Mouse (Mus musculus): ENCODE results near the gene Nyap1.

The Nyap1 gene

GRCm38 (mm10) chr5:137742836-137743235, 1.4 kb upstream of the Nyap1 start:
- DNase-seq = no peak

- no peak for DNase-seq
Observed at GRCm38 (mm10) chr5:137742048-137742447, 641 bp upstream of the Nyap1 start.

GRCm38 (mm10) chr5:137740506-137740905, 901 bp downstream of the Nyap1 start:
- peak in 1 of 2 experiments; percentile 4 for DNase-seq

- DNase-seq = peak in 1 of 2 experiments; percentile 3
Observed at GRCm38 (mm10) chr5:137739471-137739870, 1.9 kb downstream of the Nyap1 start.

GRCm38 (mm10) chr5:137738516-137738915, 2.9 kb downstream of the Nyap1 start:
- DNase-seq = no peak

GRCm38 (mm10) chr5:137737400-137737940, 3.9 kb downstream of the Nyap1 start:
- DNase-seq = no peak

GRCm38 (mm10) chr5:137734289-137735061, 6.9 kb downstream of the Nyap1 start:
- DNase-seq = no peak

GRCm38 (mm10) chr5:137733638-137734288, 7.6 kb downstream of the Nyap1 start:
- DNase-seq = no peak

GRCm38 (mm10) chr5:137726767-137727166, 14.6 kb downstream of the Nyap1 start:
- DNase-seq = no peak

- DNase-seq = no peak
Observed at GRCm38 (mm10) chr5:137723840-137724239, 17.6 kb downstream of the Nyap1 start.

GRCm38 (mm10) chr5:137720558-137721164, 20.7 kb downstream of the Nyap1 start:
- DNase-seq = peak in 1 of 2 experiments; percentile 50

GRCm38 (mm10) chr5:137719088-137719487, 22.3 kb downstream of the Nyap1 start:
- no peak for DNase-seq

- DNase-seq = no peak
Observed at GRCm38 (mm10) chr5:137718020-137718790, 23.2 kb downstream of the Nyap1 start.

GRCm38 (mm10) chr5:137715685-137716084, 25.7 kb downstream of the Nyap1 start:
- no peak for DNase-seq

GRCm38 (mm10) chr5:137713454-137713853, 28.0 kb downstream of the Nyap1 start:
- DNase-seq = no peak

- DNase-seq = peak; percentile 89 to 93
Observed at GRCm38 (mm10) chr5:137706913-137707633, 34.3 kb downstream of the Nyap1 start.

- no peak for DNase-seq
Observed at GRCm38 (mm10) chr5:137705242-137705641, 36.2 kb downstream of the Nyap1 start.

- DNase-seq = no peak
Observed at GRCm38 (mm10) chr5:137699850-137700249, 41.6 kb downstream of the Nyap1 start.

- DNase-seq = no peak
Observed at GRCm38 (mm10) chr5:137699080-137699479, 42.3 kb downstream of the Nyap1 start.

- no peak for DNase-seq
Observed at GRCm38 (mm10) chr5:137695930-137696329, 45.5 kb downstream of the Nyap1 start.

- DNase-seq = no peak
Observed at GRCm38 (mm10) chr5:137694796-137695195, 46.6 kb downstream of the Nyap1 start.

GRCm38 (mm10) chr5:137691881-137692280, 49.5 kb downstream of the Nyap1 start:
- no peak for DNase-seq
